Mouse (Mus musculus): ENCODE results near the gene Gm2030.
"Not testable (repeated sequence)": the region's sequence is repeated elsewhere in the genome, so short reads cannot be mapped to it uniquely, and the experiment has no call there.

Gm2030 gene

GRCm38 (mm10) chrX:26309944-26310343, at the start of gene Gm2030:
Gm2030 (minus strand) TSS chrX:26310044.
- DNase-seq, result not testable (repeated sequence)
